Mouse (Mus musculus): ENCODE data around the gene Gm11569. TPM values are rescaled to one million over a fixed set of nuclear protein-coding genes. Genes with fewer than 3 reads are reported as not detected.

Gene Gm11569
- 0.86 TPM in 1 of 2 replicates, not detected in the other for polyA plus RNA-seq (2012; ENCODE audit: low replicate concordance)

DNA sequence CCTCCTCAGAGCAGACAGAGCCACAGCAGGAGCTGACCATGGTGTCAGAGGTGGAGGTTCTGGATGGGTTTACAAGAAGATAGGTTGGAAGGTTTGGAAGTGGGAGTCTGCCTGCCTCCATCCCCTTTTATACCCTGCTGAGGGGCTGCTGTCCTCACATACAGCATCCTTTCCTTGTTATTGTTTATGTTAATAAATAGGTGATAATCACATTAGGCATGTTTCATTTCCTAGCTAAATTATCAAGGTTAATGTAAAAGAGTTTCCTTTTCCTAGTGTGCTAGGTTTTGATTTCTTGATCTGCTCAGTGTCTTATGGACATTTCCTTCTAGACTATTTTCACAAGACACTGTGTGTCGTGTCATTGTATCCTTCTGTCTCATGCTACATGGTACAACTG, at the start of gene Gm11569:
TSS of gene Gm11569 (minus strand) at position 101 of the 400 bp plus-strand sequence.

GRCm38 (mm10) chr11:99837966-99838365, 39.2 kb upstream of the Gm11569 start, which contains the start of gene 2300003K06Rik:
Gene 2300003K06Rik, minus strand, starts transcription at chr11:99838066.

GRCm38 (mm10) chr11:99815566-99815965, 16.8 kb upstream of the Gm11569 start, which contains the start of gene Gm11564:
Gene Gm11564, minus strand, starts transcription at chr11:99815666.

DNA sequence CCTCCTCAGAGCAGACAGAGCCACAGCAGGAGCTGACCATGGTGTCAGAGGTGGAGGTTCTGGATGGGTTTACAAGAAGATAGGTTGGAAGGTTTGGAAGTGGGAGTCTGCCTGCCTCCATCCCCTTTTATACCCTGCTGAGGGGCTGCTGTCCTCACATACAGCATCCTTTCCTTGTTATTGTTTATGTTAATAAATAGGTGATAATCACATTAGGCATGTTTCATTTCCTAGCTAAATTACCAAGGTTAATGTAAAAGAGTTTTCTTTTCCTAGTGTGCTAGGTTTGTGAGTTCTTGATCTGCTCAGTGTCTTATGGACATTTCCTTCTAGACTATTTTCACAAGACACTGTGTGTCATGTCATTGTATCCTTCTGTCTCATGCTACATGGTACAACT, 11.1 kb upstream of the Gm11569 start, which contains the start of gene Krtap4-13:
TSS of gene Krtap4-13 (minus strand) at position 101 of the 400 bp plus-strand sequence.

DNA sequence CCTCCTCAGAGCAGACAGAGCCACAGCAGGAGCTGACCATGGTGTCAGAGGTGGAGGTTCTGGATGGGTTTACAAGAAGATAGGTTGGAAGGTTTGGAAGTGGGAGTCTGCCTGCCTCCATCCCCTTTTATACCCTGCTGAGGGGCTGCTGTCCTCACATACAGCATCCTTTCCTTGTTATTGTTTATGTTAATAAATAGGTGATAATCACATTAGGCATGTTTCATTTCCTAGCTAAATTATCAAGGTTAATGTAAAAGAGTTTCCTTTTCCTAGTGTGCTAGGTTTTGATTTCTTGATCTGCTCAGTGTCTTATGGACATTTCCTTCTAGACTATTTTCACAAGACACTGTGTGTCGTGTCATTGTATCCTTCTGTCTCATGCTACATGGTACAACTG, 5.6 kb upstream of the Gm11569 start, which contains the start of gene Gm11554:
TSS of gene Gm11554 (minus strand) at position 101 of the 400 bp plus-strand sequence.

DNA sequence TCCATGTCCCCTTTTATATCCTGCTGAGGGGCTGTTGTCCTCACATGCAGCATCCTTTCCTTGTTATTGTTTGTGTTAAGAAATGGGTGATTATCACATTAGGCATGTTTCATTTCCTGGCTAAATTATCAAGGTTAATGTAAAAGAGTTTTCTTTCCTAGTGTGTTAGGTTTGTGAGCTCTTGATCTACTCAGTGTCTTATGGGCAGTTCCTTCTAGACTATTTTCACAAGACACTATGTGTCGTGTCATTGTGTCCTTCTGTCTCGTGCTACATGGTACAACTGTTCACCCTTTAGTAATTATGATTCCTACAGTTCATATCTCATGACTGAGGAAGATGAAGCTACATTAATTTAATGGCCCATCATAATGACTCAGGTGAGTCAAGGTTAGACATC, 5.4 kb downstream of the Gm11569 start, which contains the start of gene Gm11596:
TSS of gene Gm11596 (minus strand) at position 101 of the 400 bp plus-strand sequence.

DNA sequence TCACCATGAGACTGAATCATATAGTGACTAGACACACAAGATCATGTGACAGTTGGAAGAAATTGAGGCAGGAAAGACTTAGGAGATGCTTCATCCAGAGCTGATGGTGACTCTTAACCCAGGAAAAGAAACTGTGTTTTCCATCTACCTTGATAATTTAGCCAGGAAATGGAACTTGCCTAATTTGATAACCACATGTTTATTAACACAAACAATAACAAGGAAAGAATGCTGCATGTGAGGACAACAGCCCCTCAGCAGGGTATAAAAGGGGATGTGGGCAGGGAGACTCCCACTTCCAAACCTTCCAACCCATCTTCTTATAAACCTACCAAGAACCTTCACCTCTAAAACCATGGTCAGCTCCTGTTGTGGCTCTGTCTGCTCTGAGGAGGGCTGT, 13.8 kb downstream of the Gm11569 start, which contains the start of gene Krtap4-9:
TSS of gene Krtap4-9 (plus strand) at position 301 of the 400 bp plus-strand sequence.

GRCm38 (mm10) chr11:99780604-99781003, 18.1 kb downstream of the Gm11569 start, which contains the start of gene Krtap4-8:
Gene Krtap4-8, minus strand, starts transcription at chr11:99780704.

GRCm38 (mm10) chr11:99772813-99773212, 25.9 kb downstream of the Gm11569 start, which contains the start of gene Gm11595:
Gene Gm11595, minus strand, starts transcription at chr11:99772913.

Other genes starting within 250 kb of the Gm11569 start
- not detected in 2 replicates for gene Krtap3-3, start 248.1 kb downstream of the Gm11569 start, polyA plus RNA-seq (2012; ENCODE audit: low replicate concordance)
- not detected in 2 replicates for gene Krtap3-2, start 242.1 kb downstream of the Gm11569 start, polyA plus RNA-seq (2012; ENCODE audit: low replicate concordance)
- gene Gm11939, start 239.5 kb downstream of the Gm11569 start, polyA plus RNA-seq (2012; ENCODE audit: low replicate concordance) = not detected in 2 replicates
- not detected in 2 replicates for gene Krtap3-1, start 232.3 kb downstream of the Gm11569 start, polyA plus RNA-seq (2012; ENCODE audit: low replicate concordance)
- not detected in 2 replicates for gene Krtap1-5, start 217.9 kb downstream of the Gm11569 start, polyA plus RNA-seq (2012; ENCODE audit: low replicate concordance)
- gene Krtap1-4, start 215.3 kb downstream of the Gm11569 start, polyA plus RNA-seq (2012; ENCODE audit: low replicate concordance) = not detected in 2 replicates
- gene Krtap1-3, start 207.6 kb downstream of the Gm11569 start, polyA plus RNA-seq (2012; ENCODE audit: low replicate concordance) = not detected in 2 replicates
- gene Krtap9-3, start 200.8 kb downstream of the Gm11569 start, polyA plus RNA-seq (2012; ENCODE audit: low replicate concordance) = not detected in 2 replicates
- not detected in 2 replicates for gene Gm11938, start 195.6 kb downstream of the Gm11569 start, polyA plus RNA-seq (2012; ENCODE audit: low replicate concordance)
- not detected in 2 replicates for gene Gm11937, start 188.7 kb downstream of the Gm11569 start, polyA plus RNA-seq (2012; ENCODE audit: low replicate concordance)
- not detected in 2 replicates for gene Krtap2-4, start 184.1 kb downstream of the Gm11569 start, polyA plus RNA-seq (2012; ENCODE audit: low replicate concordance)
- gene Gm11562, start 178.5 kb downstream of the Gm11569 start, polyA plus RNA-seq (2012; ENCODE audit: low replicate concordance) = not detected in 2 replicates
- gene Krtap4-1, start 170.7 kb downstream of the Gm11569 start, polyA plus RNA-seq (2012; ENCODE audit: low replicate concordance) = not detected in 2 replicates
- not detected in 2 replicates for gene Krtap4-2, start 163.8 kb downstream of the Gm11569 start, polyA plus RNA-seq (2012; ENCODE audit: low replicate concordance)
- gene Krtap4-7, start 154.8 kb downstream of the Gm11569 start, polyA plus RNA-seq (2012; ENCODE audit: low replicate concordance) = not detected in 2 replicates
- gene Gm11555, start 148.7 kb downstream of the Gm11569 start, polyA plus RNA-seq (2012; ENCODE audit: low replicate concordance) = not detected in 2 replicates
- gene Gm11563, start 140.0 kb downstream of the Gm11569 start, polyA plus RNA-seq (2012; ENCODE audit: low replicate concordance) = not detected in 2 replicates
- gene Krtap4-6, start 133.0 kb downstream of the Gm11569 start, polyA plus RNA-seq (2012; ENCODE audit: low replicate concordance) = not detected in 2 replicates
- gene Gm14190, start 108.2 kb downstream of the Gm11569 start, polyA plus RNA-seq (2012; ENCODE audit: low replicate concordance) = not detected in 2 replicates
- gene Gm14180, start 64.6 kb downstream of the Gm11569 start, polyA plus RNA-seq (2012; ENCODE audit: low replicate concordance) = not detected in 2 replicates
- not detected in 2 replicates for gene Gm11595, start 26.0 kb downstream of the Gm11569 start, polyA plus RNA-seq (2012; ENCODE audit: low replicate concordance)
- not detected in 2 replicates for gene Krtap4-8, start 18.2 kb downstream of the Gm11569 start, polyA plus RNA-seq (2012; ENCODE audit: low replicate concordance)
- not detected in 2 replicates for gene Krtap4-9, start 13.7 kb downstream of the Gm11569 start, polyA plus RNA-seq (2012; ENCODE audit: low replicate concordance)
- not detected in 2 replicates for gene Gm11596, start 5.5 kb downstream of the Gm11569 start, polyA plus RNA-seq (2012; ENCODE audit: low replicate concordance)
- gene Gm11554, start 5.5 kb upstream of the Gm11569 start, polyA plus RNA-seq (2012; ENCODE audit: low replicate concordance) = not detected in 2 replicates
- gene Krtap4-13, start 11.0 kb upstream of the Gm11569 start, polyA plus RNA-seq (2012; ENCODE audit: low replicate concordance) = not detected in 2 replicates
- not detected in 2 replicates for gene Gm11564, start 16.7 kb upstream of the Gm11569 start, polyA plus RNA-seq (2012; ENCODE audit: low replicate concordance)
- gene 2300003K06Rik, start 39.1 kb upstream of the Gm11569 start, polyA plus RNA-seq (2012; ENCODE audit: low replicate concordance) = not detected in 2 replicates
- not detected in 2 replicates for gene Krtap4-16, start 52.7 kb upstream of the Gm11569 start, polyA plus RNA-seq (2012; ENCODE audit: low replicate concordance)
- gene Gm11568, start 59.0 kb upstream of the Gm11569 start, polyA plus RNA-seq (2012; ENCODE audit: low replicate concordance) = not detected in 2 replicates
- gene Gm11559, start 65.5 kb upstream of the Gm11569 start, polyA plus RNA-seq (2012; ENCODE audit: low replicate concordance) = not detected in 2 replicates
- gene Krtap9-1, start 74.5 kb upstream of the Gm11569 start, polyA plus RNA-seq (2012; ENCODE audit: low replicate concordance) = not detected in 2 replicates
- not detected in 2 replicates for gene Gm11567, start 80.3 kb upstream of the Gm11569 start, polyA plus RNA-seq (2012; ENCODE audit: low replicate concordance)
- gene Krtap31-1, start 109.0 kb upstream of the Gm11569 start, polyA plus RNA-seq (2012; ENCODE audit: low replicate concordance) = not detected in 2 replicates
- not detected in 2 replicates for gene Gm11565, start 115.8 kb upstream of the Gm11569 start, polyA plus RNA-seq (2012; ENCODE audit: low replicate concordance)
- gene Krtap31-2, start 137.4 kb upstream of the Gm11569 start, polyA plus RNA-seq (2012; ENCODE audit: low replicate concordance) = not detected in 2 replicates
- gene Krtap9-5, start 149.5 kb upstream of the Gm11569 start, polyA plus RNA-seq (2012; ENCODE audit: low replicate concordance) = not detected in 2 replicates
- not detected in 2 replicates for gene Krtap29-1, start 180.1 kb upstream of the Gm11569 start, polyA plus RNA-seq (2012; ENCODE audit: low replicate concordance)
- gene Krtap16-1, start 187.7 kb upstream of the Gm11569 start, polyA plus RNA-seq (2012; ENCODE audit: low replicate concordance) = not detected in 2 replicates
- gene Krtap17-1, start 195.1 kb upstream of the Gm11569 start, polyA plus RNA-seq (2012; ENCODE audit: low replicate concordance) = not detected in 2 replicates
- gene Krt33a, start 217.3 kb upstream of the Gm11569 start, polyA plus RNA-seq (2012; ENCODE audit: low replicate concordance) = not detected in 2 replicates
- not detected in 2 replicates for gene Krt33b, start 230.9 kb upstream of the Gm11569 start, polyA plus RNA-seq (2012; ENCODE audit: low replicate concordance)
- gene Krt34, start 242.6 kb upstream of the Gm11569 start, polyA plus RNA-seq (2012; ENCODE audit: low replicate concordance) = not detected in 2 replicates